Mouse (Mus musculus): ENCODE results near the gene B4galnt4. TPM values are rescaled to one million over a fixed set of nuclear protein-coding genes. Genes with fewer than 3 reads are reported as not detected.

Gene B4galnt4
- total RNA-seq, 2 experiments from 2014 or later, result 0.83 to 0.95 TPM

- peak; percentile 66 to 87 for DNase-seq
Observed at GRCm38 (mm10) chr7:141041661-141042060, 19.2 kb upstream of the B4galnt4 start.

DNA sequence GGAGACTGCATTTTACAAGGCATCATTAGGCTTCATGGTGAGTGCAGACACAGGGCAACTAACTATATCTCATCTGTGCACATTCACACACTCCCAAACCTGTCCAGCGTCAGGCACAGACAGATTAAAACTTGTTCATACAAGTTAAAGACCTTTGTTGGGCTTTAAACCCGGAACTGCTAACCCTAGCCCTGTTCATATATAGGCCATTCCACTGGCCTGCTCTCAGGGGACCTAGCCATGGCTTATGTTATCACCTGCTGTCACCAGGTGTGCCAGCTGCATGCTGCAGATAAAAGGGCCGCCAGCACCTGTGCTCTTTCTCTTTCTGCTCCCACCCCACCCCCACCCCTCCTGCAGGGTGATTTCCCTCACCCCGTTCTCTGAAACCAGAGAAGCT is 18.4 kb upstream of the B4galnt4 start:
- no peak for DNase-seq

- DNase-seq, result peak in 1 of 2 experiments; percentile 23
Observed at GRCm38 (mm10) chr7:141046931-141047580, 13.8 kb upstream of the B4galnt4 start.

- DNase-seq, result peak; percentile 71 to 82
Observed at GRCm38 (mm10) chr7:141047581-141048225, 13.2 kb upstream of the B4galnt4 start.

DNA sequence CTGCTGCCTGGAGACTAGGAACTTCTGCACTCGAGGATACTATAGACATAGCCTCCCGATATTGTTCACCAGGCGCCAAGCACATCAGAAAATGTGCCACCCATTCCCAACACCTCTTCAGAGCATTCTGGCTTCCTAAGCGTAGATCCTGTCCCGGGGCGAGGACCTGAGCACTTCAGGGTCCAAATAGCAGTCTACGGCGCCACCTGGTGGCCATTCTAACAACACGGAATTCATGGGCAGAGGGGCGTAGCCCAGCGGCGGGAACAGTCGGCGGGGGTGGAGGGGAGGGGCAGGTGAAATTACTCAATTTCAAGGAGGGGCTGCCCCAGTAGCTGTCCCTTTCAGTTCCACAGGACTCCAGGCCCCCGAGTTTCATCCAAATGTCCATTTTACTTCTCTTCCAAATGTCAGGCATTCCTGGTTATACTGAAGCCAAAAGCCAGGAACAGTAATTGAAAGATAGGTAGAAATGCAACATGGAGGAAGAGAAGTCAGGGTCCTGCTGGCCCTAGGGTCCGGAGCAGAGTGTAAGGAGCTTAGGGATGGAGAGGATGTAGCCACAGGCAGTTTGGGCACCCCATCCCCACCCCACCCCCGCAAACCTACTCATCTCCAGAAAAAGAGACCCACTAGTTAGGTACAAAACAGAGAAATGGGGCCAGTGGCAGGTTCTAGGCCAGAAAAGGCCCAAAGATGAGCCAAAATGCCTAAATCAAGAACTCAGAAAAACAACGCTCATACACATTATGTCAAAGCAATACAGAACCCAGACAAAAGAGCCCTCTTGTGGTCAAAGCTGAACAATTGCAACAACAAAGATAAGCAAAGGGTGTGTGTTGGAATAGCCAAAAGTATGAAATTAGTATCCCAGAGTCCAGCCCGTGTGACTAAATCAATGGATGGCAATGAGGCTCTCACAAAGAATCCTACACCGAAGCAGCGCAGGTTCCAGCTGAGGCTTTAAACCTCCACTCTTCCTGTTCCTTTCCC is 12.4 kb upstream of the B4galnt4 start:
- peak; percentile 93 for DNase-seq

DNA sequence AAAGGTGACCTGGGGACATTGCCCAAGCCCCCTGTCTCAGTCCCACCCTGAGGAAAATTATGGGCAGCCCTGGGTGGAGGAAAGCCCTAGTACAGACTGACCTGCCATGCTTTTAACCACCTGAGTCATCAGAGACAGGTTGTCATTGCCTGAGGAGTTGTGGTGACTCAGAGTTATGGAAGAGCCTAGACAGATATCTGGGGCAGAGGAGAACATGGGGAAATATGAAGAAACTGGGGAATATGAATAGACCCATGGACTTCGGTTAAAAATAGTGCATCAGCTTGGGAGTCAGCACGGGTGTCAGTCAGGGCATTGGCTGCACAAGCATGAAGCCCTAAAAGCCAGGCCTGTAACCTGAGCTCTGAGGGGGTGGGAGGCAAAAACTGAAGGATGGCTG is 11.6 kb upstream of the B4galnt4 start:
- no peak for DNase-seq

DNA sequence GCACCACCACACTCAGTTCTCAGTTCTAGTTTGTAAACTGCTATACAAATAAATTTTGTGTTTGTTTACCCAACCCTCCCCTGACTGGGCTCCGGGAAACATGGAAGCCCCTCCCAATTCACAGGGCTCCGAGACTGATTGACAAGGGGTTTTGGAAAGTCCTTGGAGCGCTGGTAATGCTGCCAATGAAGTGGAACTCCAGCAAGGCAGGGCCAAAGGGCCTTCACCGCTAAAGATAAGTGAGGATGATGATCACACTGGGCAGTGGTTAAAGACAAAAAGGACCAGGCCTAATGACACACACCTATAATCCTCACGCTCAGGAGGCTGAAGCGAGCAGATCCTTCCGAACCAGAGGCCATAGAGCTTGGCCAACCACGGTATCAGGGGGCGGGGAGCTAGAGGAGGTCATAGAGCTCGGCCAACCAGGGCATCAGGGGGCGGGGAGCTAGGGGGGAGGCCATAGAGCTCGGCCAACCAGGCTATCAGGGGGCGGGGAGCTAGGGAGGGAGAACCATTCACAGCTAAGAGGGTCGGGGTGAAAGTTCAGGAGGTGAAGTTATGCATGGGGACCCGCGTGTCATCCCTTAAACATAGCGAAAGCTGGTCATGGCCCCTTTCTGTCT is 9.7 kb upstream of the B4galnt4 start:
- DNase-seq, result peak in 1 of 2 experiments; percentile 11

- no peak for DNase-seq
Observed at GRCm38 (mm10) chr7:141052016-141052415, 8.9 kb upstream of the B4galnt4 start.

DNA sequence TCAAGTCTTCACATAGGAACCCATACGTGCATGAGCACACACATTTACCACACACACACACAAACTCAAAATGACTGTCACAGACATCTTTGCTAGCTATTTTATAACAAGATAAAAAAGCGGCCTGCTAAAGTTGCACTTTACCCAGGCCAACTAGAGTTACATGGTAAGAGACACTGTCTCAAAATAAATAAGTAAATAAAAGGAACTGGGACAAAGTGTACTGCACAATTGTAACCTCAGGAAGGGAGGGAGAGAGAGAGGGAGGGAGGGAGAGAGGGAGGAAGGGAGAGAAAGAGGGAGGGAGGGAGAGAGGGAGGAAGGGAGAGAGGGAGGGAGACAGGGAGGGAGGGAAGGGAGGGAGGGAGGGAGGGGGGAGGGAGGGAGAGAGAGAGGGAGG is 8.5 kb upstream of the B4galnt4 start:
- DNase-seq, result no peak

- DNase-seq, result no peak
Observed at GRCm38 (mm10) chr7:141055785-141056184, 5.1 kb upstream of the B4galnt4 start.

- no peak for DNase-seq
Observed at GRCm38 (mm10) chr7:141056976-141057375, 3.9 kb upstream of the B4galnt4 start.

DNA sequence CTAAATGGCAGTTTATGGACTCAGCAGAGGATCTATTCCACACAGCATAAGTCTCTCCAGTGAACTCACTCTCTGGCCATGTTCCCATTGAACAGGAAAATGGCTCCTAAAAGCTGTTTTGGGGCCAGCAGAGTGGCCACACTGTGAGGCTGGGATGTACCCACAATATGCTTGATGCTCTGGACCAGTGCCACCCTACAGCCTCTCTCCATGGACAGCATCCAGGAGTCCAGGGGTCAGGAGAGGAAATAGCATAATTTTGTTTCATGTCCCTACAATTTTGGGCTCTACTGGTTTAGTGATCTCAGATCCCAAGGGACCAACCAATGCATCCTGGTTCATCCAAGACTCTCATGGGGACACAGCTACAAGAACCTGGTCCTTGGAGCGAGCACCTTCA is 3.4 kb upstream of the B4galnt4 start:
- no peak for DNase-seq

GRCm38 (mm10) chr7:141058601-141059341 is 2.1 kb upstream of the B4galnt4 start:
- DNase-seq, result no peak

- DNase-seq, result no peak
Observed at GRCm38 (mm10) chr7:141059929-141060328, 975 bp upstream of the B4galnt4 start.

DNA sequence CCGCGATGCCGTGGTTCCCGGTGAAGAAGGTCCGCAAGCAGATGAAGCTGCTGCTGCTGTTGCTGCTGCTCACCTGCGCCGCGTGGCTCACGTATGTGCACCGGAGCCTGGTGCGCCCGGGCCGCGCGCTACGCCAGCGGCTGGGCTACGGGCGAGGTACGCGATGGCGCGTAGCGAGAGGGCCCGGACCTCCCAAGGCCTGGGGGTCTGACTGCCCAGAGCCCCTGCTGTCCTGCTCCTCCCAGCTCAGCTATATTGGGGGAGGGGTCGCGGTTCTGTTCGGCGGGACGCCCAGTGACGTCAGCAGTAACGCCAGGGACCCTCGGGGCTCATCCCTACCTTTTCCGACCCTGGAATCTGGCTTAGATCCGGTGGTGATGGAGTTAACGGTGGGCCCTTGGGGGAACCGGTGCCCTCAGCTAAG is 377 bp downstream of the B4galnt4 start:
- DNase-seq, result no peak

DNA sequence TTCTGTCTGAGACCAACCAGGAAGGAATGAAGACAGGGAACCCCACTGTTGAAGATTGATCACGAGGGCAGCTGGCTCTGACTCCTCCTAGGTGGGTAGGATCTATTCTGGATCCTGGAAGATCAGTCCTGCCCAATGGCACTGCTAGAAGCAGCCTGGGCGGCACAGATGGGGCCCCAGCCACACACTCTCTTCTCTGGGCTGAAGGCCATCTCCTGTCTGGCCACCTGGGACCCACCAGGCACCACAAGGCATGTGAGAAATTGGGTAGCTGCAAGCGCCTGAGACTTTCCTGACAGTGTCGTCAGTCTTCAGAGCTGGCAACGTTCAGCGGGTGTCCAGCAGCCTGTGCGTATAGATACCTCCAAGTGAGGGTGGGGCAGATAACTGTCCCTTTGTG is 1.6 kb downstream of the B4galnt4 start:
- DNase-seq, result no peak

- DNase-seq, result no peak
Observed at GRCm38 (mm10) chr7:141063353-141063752, 2.4 kb downstream of the B4galnt4 start.

GRCm38 (mm10) chr7:141064175-141064574 is 3.3 kb downstream of the B4galnt4 start:
- DNase-seq, result no peak

- no peak for DNase-seq
Observed at GRCm38 (mm10) chr7:141064576-141064975, 3.7 kb downstream of the B4galnt4 start.

GRCm38 (mm10) chr7:141068351-141068750 is 7.4 kb downstream of the B4galnt4 start:
- DNase-seq, result no peak

GRCm38 (mm10) chr7:141070058-141070862 is 9.4 kb downstream of the B4galnt4 start:
- DNase-seq, result peak; percentile 67 to 87

All from adrenal gland, postnatal 36 days (tissue).